Comparison of ENCODE assay signal across 9 mouse cellular contexts in genomic region chr7:70515341-70515851, GRCm38 (mm10).
A peak's percentile ranks its signal among the peaks of the same experiment; 100 is the strongest.
DNase-seq lines count a peak whose midpoint lies in the region; ATAC-seq and TF ChIP-seq lines count a peak whose summit lies in the region.
"Had no signal": no experiment of that assay in that cellular context is flagged by ENCODE, and none has a peak within 500 bp of the region (broad histone marks: within the 10 kb centered on the region; RNA-seq: fewer than 3 reads in every experiment).

No protein-coding gene starts in this region.

- no peak for ATAC-seq in liver, embryonic 11.5 days (replicated peaks; ENCODE audit: low FRiP score)
- ATAC-seq in liver, postnatal 0 days: no peak
- peak; percentile 75 for ATAC-seq in intestine, embryonic 16.5 days
- no peak for ATAC-seq in limb, embryonic 14.5 days (ENCODE audit: low FRiP score, low read depth)
- no peak for ATAC-seq in activated CD4-positive, CD25-positive, alpha-beta regulatory T cell, adult 4 months

- no peaks in the 10 kb centered on the region for H3K36me3 ChIP-seq in liver, embryonic 11.5 days (ENCODE audit: control insufficient read depth, insufficient read depth, low read length)
- H3K36me3 ChIP-seq in liver, postnatal 0 days (replicated peaks; ENCODE audit: insufficient read depth, low read length): no peaks in the 10 kb centered on the region
- H3K36me3 ChIP-seq in intestine, embryonic 16.5 days (ENCODE audit: control insufficient read depth, insufficient read depth, low read length): no peaks in the 10 kb centered on the region
- no peaks in the 10 kb centered on the region for H3K36me3 ChIP-seq in limb, embryonic 14.5 days (ENCODE audit: control insufficient read depth, insufficient read depth, low read length)
- H3K36me3 ChIP-seq: neural tube, embryonic 12.5 days had no signal

- H3K4me2 ChIP-seq in liver, embryonic 11.5 days: no peak overlapping the region
- no peak overlapping the region for H3K4me2 ChIP-seq in liver, postnatal 0 days (ENCODE audit: low read depth, low read length)
- H3K4me2 ChIP-seq in intestine, embryonic 16.5 days (ENCODE audit: low read depth, low read length): peak overlapping the region; percentile 43
- H3K4me2 ChIP-seq in limb, embryonic 14.5 days (replicated peaks; ENCODE audit: low read depth, low read length, severe bottlenecking): peak overlapping the region; percentile 3; the same call in 1 of the 2 replicates
- H3K4me2 ChIP-seq: neural tube, embryonic 12.5 days had no signal

- H3K4me1 ChIP-seq in liver, embryonic 11.5 days (replicated peaks; ENCODE audit: control insufficient read depth, insufficient read depth, low read length): 0 out of 2 replicates have a peak, but pooled peaks cover 2% of the 10 kb centered on the region
- H3K4me1 ChIP-seq in liver, postnatal 0 days (ENCODE audit: insufficient read depth): no peaks in the 10 kb centered on the region
- peaks cover 18% of the 10 kb centered on the region for H3K4me1 ChIP-seq in intestine, embryonic 16.5 days (ENCODE audit: control insufficient read depth, insufficient read depth, low read length)
- H3K4me1 ChIP-seq in limb, embryonic 14.5 days (ENCODE audit: control insufficient read depth, insufficient read depth, low read length): peaks cover 20% of the 10 kb centered on the region

- H3K9ac ChIP-seq in liver, embryonic 11.5 days (ENCODE audit: low read depth, low read length): no peak overlapping the region
- no peak overlapping the region for H3K9ac ChIP-seq in liver, postnatal 0 days (replicated peaks)
- no peak overlapping the region for H3K9ac ChIP-seq in intestine, embryonic 16.5 days (ENCODE audit: low read depth, low read length)
- H3K9ac ChIP-seq in limb, embryonic 14.5 days (ENCODE audit: low read depth, low read length, severe bottlenecking): no peak overlapping the region
- H3K9ac ChIP-seq: neural tube, embryonic 12.5 days had no signal

- no peak for TF ChIP-seq POLR2A in limb, embryonic 14.5 days (IDR thresholded peaks at IDR 0.05; ENCODE audit: borderline replicate concordance, extremely low read depth, insufficient read depth, insufficient read length)

- H3K27me3 ChIP-seq in liver, embryonic 11.5 days (replicated peaks; ENCODE audit: control insufficient read depth, insufficient read depth, low read length): no peaks in the 10 kb centered on the region
- H3K27me3 ChIP-seq in liver, postnatal 0 days (ENCODE audit: insufficient read depth, low read length): no peaks in the 10 kb centered on the region
- H3K27me3 ChIP-seq in intestine, embryonic 16.5 days (replicated peaks; ENCODE audit: control insufficient read depth, insufficient read depth, low read length): 0 out of 2 replicates have a peak, but pooled peaks cover 2% of the 10 kb centered on the region
- no peaks in the 10 kb centered on the region for H3K27me3 ChIP-seq in limb, embryonic 14.5 days (ENCODE audit: control insufficient read depth, insufficient read depth, low read length)
- H3K27me3 ChIP-seq: neural tube, embryonic 12.5 days had no signal

- WGBS in liver, embryonic 11.5 days: 19% methylated on average over 8 of the region's 8 CpGs
- 11% methylated on average over 8 of the region's 8 CpGs for WGBS in liver, postnatal 0 days (ENCODE audit: insufficient replicate concordance)
- WGBS in intestine, embryonic 16.5 days: 14% methylated on average over 8 of the region's 8 CpGs
- 8% methylated on average over 8 of the region's 8 CpGs for WGBS in limb, embryonic 14.5 days

- no peak for TF ChIP-seq CTCF in liver, postnatal 0 days (IDR thresholded peaks at IDR 0.05; ENCODE audit: low read depth)

- no peaks in the 10 kb centered on the region for H3K9me3 ChIP-seq in liver, embryonic 11.5 days (ENCODE audit: control insufficient read depth, low read length)
- H3K9me3 ChIP-seq in liver, postnatal 0 days (ENCODE audit: low read length): no peaks in the 10 kb centered on the region
- no peaks in the 10 kb centered on the region for H3K9me3 ChIP-seq in intestine, embryonic 16.5 days (ENCODE audit: control insufficient read depth, low read length)
- H3K9me3 ChIP-seq in limb, embryonic 14.5 days (ENCODE audit: control insufficient read depth, low read length): no peaks in the 10 kb centered on the region
- H3K9me3 ChIP-seq: neural tube, embryonic 12.5 days had no signal

- TF ChIP-seq EP300 in liver, postnatal 0 days (IDR thresholded peaks at IDR 0.05; ENCODE audit: low read depth): no peak

- 0 out of 2 replicates have a peak overlapping the region, but pooled peaks have one; percentile 13 for H3K27ac ChIP-seq in liver, embryonic 11.5 days (ENCODE audit: low read depth, low read length)
- H3K27ac ChIP-seq in liver, postnatal 0 days (ENCODE audit: low read depth): no peak overlapping the region
- 0 out of 2 replicates have a peak overlapping the region, but pooled peaks have one; percentile 43 for H3K27ac ChIP-seq in intestine, embryonic 16.5 days (ENCODE audit: low read length)
- H3K27ac ChIP-seq in limb, embryonic 14.5 days (replicated peaks; ENCODE audit: low read depth, low read length): no peak overlapping the region
- H3K27ac ChIP-seq: neural tube, embryonic 12.5 days had no signal

- no peak overlapping the region for H3K4me3 ChIP-seq in liver, embryonic 11.5 days (ENCODE audit: low read depth, low read length)
- no peak overlapping the region for H3K4me3 ChIP-seq in liver, postnatal 0 days (ENCODE audit: low read depth, low read length)
- peak overlapping the region; percentile 23; the same call in 1 of the 2 replicates for H3K4me3 ChIP-seq in intestine, embryonic 16.5 days (ENCODE audit: low read length)
- H3K4me3 ChIP-seq in limb, embryonic 14.5 days (replicated peaks; ENCODE audit: low read length): no peak overlapping the region
- H3K4me3 ChIP-seq: neural tube, embryonic 12.5 days had no signal

- DNase-seq in liver, embryonic 11.5 days (ENCODE audit: low spot score): no peak
- no peak for DNase-seq in liver, postnatal 0 days
- no peak for DNase-seq in limb, embryonic 14.5 days (ENCODE audit: low spot score)
- peak; percentile 23 for DNase-seq in urinary bladder, postnatal 25 days (ENCODE audit: low spot score)
- DNase-seq in gastrocnemius, postnatal 4 days (ENCODE audit: low spot score in 2 of 2): no peak
- DNase-seq: left cerebral cortex, postnatal 4 days had no signal

Comparison
In these comparisons a context has a peak if more than half of its experiments do, and no peak if none do; other contexts are left out.
1. H3K27ac ChIP-seq: peak in liver, embryonic 11.5 days (single experiment) and intestine, embryonic 16.5 days (single experiment); none in liver, postnatal 0 days (single experiment) and limb, embryonic 14.5 days (single experiment).
2. H3K4me2 ChIP-seq: peak in intestine, embryonic 16.5 days (single experiment) and limb, embryonic 14.5 days (single experiment); none in liver, embryonic 11.5 days (single experiment) and liver, postnatal 0 days (single experiment).